Comparison of ENCODE assay signal across 29 mouse cellular contexts in genomic region chr1:133910108-133910507, GRCm38 (mm10). TPM values are rescaled to one million over a fixed set of nuclear protein-coding genes. Genes with fewer than 3 reads are reported as not detected.
"Had no signal": no experiment of that assay in that cellular context is flagged by ENCODE, and none has a peak within 500 bp of the region (broad histone marks: within the 10 kb centered on the region; RNA-seq: fewer than 3 reads in every experiment).

No protein-coding gene starts in this region.

- H3K4me3 ChIP-seq: gastrocnemius, adult 2 months; heart, embryonic 13.5 days; hindbrain, embryonic 10.5 days; hindbrain, embryonic 12.5 days; intestine, embryonic 15.5 days; layer of hippocampus, adult 2 months; limb, embryonic 10.5 days; limb, embryonic 12.5 days; liver, embryonic 13.5 days; liver, embryonic 15.5 days had no signal

- H3K4me2 ChIP-seq: heart, embryonic 11.5 days; heart, embryonic 13.5 days; hindbrain, embryonic 12.5 days; hindbrain, embryonic 14.5 days; intestine, embryonic 15.5 days; limb, embryonic 12.5 days; liver, embryonic 11.5 days; liver, embryonic 13.5 days; liver, embryonic 15.5 days had no signal

- H3K27ac ChIP-seq: heart, embryonic 13.5 days; hindbrain, embryonic 10.5 days; hindbrain, embryonic 12.5 days; hindbrain, embryonic 14.5 days; intestine, embryonic 15.5 days; layer of hippocampus, adult 2 months; limb, embryonic 10.5 days; limb, embryonic 12.5 days; liver, embryonic 13.5 days; liver, embryonic 15.5 days had no signal

- H3K27me3 ChIP-seq: intestine, embryonic 15.5 days had no signal

- ATAC-seq: hindbrain, embryonic 16.5 days; inflammation-experienced regulatory T-cells, adult 6 months; intestine, embryonic 15.5 days; intestine, postnatal 0 days had no signal

- H3K36me3 ChIP-seq: heart, embryonic 13.5 days; hindbrain, embryonic 10.5 days; hindbrain, embryonic 12.5 days; intestine, embryonic 15.5 days; limb, embryonic 10.5 days; limb, embryonic 12.5 days; liver, embryonic 13.5 days; liver, embryonic 15.5 days had no signal

- H3K9me3 ChIP-seq: heart, embryonic 13.5 days; hindbrain, embryonic 10.5 days; hindbrain, embryonic 12.5 days; intestine, embryonic 15.5 days; limb, embryonic 10.5 days; limb, embryonic 12.5 days; liver, embryonic 13.5 days; liver, embryonic 15.5 days had no signal

- H3K9ac ChIP-seq: heart, embryonic 13.5 days; hindbrain, embryonic 12.5 days; hindbrain, embryonic 14.5 days; intestine, embryonic 15.5 days; limb, embryonic 12.5 days; liver, embryonic 13.5 days; liver, embryonic 15.5 days had no signal

- DNase-seq: gastrocnemius, adult 2 months; gastrocnemius, postnatal 10 days; gastrocnemius, postnatal 25 days; heart, postnatal 10 days; heart, postnatal 4 days; kidney, adult 18-20 months; kidney, adult 8-10 months; kidney, postnatal 10 days; kidney, postnatal 25 days; kidney, postnatal 4 days; layer of hippocampus, postnatal 36 days; liver; liver, embryonic 13.5 days had no signal

RNA-seq across cellular contexts. Expression of gene Optc, which starts 2.3 kb away (rescaled TPM):
- total RNA-seq: granulocyte monocyte progenitor cell, adult 5-6 weeks had no signal
- polyA plus RNA-seq: inflammation-experienced regulatory T-cells, adult 6 months; kidney, embryonic 14.5 days had no signal

RNA-seq across cellular contexts. Expression of gene Prelp, which starts 11.1 kb away (rescaled TPM):
- total RNA-seq: granulocyte monocyte progenitor cell, adult 5-6 weeks had no signal
- polyA plus RNA-seq: inflammation-experienced regulatory T-cells, adult 6 months had no signal
